Mouse (Mus musculus) R1 (cell line): ENCODE results near the gene Aldh16a1.

Experiments used
- DNase-seq: peaks from one replicate; pipeline ENCODE4 v3.0.0-alpha.2; 2018; ENCODE audit warnings: low read depth, low spot score

The Aldh16a1 gene

GRCm38 (mm10) chr7:45154096-45154992 lies at the start of gene Aldh16a1, which contains the start of gene Pih1d1:
TSS of gene Aldh16a1 (minus strand) at chr7:45154584.
TSS of gene Pih1d1 (plus strand) at chr7:45154303.
- DNase-seq, result peak; percentile 96

- DNase-seq, result no peak
Observed at GRCm38 (mm10) chr7:45202654-45203053, 48.3 kb upstream of the Aldh16a1 start.

DNA sequence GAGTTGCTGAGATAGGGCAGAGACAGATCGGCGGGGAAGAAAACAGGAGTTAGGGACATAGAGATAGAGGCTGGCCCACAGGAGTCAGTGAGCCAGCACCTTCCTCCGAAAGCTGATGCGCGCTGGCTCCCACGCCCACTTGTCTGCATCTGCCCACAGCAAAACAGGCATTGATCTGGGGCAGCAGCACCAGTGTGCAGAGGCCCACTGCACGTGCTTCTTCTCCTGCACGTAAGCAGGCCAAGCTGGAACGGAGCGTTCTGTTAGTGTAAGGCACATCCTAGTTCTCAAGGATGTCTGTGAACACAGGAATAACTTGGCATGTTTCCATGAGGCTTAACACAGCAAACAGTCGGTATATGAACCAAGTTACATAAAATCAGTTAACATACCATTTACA lies 44.6 kb upstream of the Aldh16a1 start:
- DNase-seq, result no peak

GRCm38 (mm10) chr7:45198435-45198834 lies 44.1 kb upstream of the Aldh16a1 start:
- DNase-seq, result peak; percentile 75

DNA sequence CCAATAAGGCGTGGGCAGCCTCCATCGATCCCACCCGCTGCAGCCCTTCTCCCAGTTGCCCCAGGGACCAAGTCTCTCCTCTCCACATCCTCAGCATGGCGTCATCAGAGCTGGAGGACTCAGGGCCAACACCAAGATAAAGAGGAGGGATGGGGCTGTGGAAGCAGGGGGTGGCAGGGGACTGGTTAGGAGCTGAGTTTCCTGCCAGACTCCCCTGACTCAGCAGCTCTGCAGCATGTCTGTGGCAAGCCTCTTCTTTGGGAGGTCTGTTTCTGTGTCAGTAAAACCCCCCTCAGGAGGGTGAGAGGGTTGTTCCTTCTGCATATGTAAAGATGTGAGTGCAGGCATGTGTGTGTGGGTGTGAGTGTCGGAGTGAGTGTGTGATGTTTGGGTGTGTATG lies 42.6 kb upstream of the Aldh16a1 start:
- no peak for DNase-seq

- no peak for DNase-seq
Observed at GRCm38 (mm10) chr7:45196176-45196535, 41.8 kb upstream of the Aldh16a1 start.

DNA sequence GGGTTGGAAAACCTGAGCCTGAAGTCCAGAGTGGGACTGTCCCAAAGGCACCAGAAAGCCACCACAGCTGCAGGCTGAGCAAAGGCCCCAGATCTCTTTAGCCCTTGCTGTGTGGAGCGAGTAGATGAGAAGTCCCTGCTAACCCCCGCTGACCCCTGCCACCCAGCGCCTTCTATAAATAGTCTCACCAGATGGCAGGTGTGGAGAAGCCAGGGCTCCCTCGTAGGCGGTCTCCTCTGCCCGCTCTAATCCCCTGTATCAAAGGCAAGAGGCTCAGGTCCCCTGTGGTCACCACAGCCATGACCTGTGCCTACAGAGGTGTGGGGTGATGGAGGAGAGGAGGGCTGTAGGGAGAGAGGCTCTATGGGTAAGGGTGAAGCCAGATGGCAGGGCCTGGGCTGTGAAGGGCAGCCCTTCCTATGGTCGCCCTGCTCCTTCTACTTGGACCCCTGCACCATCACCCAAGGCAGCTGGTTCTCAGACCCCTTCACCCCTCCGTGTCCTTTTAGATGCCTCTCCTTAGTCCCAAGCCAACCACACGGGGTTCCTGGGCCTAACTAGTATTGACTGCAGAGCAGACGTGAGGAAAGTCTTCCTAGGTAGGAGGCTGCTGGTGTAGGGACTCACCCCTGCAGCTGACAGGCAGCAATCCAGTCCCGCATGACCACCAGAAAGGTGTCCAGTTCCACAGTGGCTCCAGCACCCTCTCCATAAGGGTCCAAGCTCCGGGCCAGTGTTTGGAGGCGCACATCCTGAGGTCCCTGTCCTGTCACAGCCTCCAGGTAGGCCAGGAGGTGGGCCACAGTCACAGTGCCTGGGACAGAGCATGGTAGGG lies 41.2 kb upstream of the Aldh16a1 start:
- no peak for DNase-seq

DNA sequence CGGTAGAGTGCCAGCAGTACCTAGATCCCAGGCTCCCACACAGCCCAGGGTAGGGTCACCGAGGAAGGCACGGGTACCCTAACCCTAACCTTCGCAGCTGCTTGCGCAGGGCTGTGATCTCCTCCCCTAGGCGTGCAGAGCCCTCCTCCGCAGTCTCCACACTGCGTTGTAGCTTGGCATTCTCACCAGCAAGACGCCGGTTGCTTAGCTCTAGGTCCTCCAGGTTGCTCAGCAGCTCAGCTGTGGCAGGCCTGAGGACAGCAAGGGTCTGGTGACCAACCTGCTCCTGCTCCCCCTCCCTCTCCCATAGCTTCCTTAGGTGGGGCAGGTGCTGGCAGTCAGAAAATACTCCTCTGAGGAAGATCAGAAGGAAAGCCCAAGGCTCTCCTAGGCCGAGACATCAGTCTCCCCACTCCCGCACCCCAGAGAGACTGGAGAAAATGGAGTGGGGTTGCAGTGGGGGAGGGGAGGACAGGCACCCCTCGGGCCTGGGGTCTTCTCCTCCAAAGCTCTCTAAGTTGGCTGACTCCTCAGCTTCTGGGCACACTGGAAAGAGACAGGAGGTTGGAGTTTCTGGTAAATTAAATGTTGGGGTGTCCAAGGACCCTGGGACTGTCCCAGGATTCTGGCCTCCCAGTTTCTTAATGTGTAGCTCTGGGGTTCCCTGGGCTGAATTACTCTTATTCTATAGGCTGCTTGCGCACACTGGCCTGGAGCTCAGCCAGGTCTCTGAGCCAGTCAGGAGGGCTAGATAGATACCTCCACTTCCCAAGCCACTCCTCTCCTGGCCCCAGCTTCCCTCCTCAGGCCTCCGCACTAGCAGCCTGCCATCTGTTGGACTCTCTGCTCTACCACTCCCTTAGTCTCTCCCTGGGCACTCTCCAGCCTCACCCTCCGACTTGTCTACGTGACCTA lies 39.7 kb upstream of the Aldh16a1 start:
- DNase-seq, result no peak

DNA sequence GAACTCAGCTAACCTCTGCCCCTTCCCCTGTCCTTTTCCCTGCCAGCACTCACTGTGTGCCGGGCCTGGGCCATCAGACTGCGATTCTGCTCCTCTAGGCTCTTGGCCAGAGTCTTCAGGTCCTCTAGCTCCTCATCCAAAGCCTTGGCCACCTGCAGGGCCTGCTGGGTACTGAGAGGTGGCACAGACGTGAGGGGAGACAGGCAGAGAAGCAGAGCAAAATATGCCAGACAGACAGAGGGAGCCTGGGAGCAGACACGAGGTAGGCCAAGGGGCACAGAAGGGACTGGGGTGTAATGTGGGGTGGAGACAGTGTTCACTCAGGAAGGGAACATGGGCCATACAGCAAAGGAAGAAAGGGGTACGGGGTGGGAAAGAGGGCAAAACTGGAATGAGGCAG lies 39.0 kb upstream of the Aldh16a1 start:
- no peak for DNase-seq

DNA sequence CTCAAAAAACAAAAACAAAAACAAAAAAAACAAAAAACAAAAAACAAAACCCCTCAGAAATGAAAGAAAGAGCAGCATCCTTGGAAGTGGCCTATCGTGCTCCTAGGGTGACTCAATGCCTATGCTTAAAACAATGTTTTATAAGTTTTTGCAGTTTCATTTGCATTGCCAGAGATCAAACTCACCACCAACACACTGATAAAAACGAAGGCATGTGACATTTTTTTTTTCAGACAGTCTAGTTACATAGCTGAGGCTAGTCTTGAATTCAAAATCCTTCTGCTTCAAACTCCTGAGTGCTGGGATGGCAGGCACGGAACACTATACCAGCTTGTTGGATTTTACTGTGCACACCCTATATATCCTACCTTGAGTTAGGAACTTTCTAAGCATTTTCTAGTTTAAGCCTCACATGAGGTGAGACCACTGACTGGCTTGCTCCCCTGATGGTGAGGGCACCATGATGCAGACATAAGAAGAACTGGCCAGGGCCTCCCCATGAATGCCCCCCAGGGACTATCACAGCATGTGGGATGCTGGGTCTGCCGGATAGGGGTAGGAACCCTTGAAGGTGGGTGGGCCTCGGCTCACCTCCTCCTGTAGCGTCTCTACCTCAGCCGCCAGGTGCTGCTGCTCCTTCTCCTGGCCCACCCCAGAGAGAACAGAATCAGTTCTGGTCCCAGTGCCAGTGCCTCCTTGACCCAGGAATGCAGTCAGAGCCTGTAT lies 38.4 kb upstream of the Aldh16a1 start:
- no peak for DNase-seq

DNA sequence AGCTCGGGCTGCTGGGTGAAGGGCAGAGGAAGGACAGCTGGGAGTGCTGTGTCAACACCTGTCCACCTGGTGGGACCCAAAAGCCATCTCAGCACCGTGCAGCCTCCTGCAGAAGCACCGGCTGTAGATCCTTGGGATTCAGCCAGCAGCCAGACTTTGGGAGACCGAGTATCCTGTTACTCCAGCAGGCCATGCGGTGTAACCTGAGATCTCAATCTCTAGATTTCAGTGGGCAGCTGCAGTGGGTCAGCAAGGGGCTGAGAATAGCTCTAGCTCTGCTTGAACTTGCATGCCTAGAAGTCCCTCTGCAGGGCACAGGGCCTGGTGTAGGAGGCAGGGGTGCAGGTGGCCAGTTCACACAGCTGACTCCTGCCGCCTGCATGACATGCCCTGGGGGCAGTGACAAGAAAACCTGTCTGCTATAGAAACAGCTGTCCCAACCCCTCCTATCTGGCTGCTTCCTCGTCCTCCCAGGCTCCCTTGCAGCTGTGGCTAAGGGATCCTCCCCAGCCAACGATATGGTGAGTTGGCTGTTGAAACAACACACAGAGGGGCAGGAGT lies 37.5 kb upstream of the Aldh16a1 start:
- DNase-seq, result no peak

- no peak for DNase-seq
Observed at GRCm38 (mm10) chr7:45191161-45191560, 36.8 kb upstream of the Aldh16a1 start.

- no peak for DNase-seq
Observed at GRCm38 (mm10) chr7:45190186-45190585, 35.8 kb upstream of the Aldh16a1 start.

DNA sequence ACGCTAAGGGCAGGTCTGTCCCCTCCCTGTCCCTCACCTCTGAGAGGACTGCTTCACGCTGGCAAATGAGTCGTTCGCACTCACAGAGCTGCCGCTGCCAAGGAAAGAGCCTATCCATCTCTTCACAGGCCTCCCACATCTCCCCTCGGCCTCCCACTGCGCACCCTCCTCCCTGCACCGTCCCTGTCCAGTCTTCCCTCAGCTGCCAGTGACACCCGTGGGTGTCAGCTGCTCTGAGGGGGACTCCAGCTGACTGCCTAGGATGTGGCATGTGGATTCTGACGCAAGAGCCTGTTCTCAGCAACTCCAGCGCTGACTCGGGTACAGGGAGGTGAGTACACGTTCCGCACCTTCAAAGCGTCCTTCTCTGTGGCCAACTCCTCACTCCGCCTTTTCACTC lies 35.2 kb upstream of the Aldh16a1 start:
- DNase-seq, result no peak

DNA sequence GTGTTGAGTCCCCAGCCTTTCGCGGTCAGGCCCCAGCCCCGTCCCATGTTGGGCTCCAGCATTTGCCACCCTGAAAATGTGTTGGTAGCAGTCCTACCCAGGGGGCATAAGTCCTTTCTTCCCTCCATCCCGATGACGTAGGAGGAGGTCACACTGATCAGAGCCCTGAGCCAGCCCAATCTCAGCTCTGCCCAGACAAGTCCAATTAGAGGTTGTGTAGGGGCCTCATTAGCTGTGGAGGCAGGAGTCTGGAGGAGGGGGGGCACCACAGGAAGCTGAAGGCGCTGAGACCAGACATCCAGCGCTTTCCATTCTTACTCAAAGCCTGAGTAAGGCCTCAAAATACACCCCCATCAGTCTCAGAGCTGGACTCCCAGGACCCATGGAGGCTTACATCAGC lies 31.5 kb upstream of the Aldh16a1 start:
- no peak for DNase-seq

- DNase-seq, result no peak
Observed at GRCm38 (mm10) chr7:45183672-45184071, 29.3 kb upstream of the Aldh16a1 start.

- DNase-seq, result no peak
Observed at GRCm38 (mm10) chr7:45182606-45183005, 28.2 kb upstream of the Aldh16a1 start.

- peak; percentile 97 for DNase-seq
Observed at GRCm38 (mm10) chr7:45182199-45182601, 27.8 kb upstream of the Aldh16a1 start.

GRCm38 (mm10) chr7:45181540-45181939 lies 27.2 kb upstream of the Aldh16a1 start:
- peak; percentile 46 for DNase-seq

GRCm38 (mm10) chr7:45180896-45181477 lies 26.6 kb upstream of the Aldh16a1 start, which contains the start of gene Pth2:
TSS of gene Pth2 (plus strand) at chr7:45180995.
- no peak for DNase-seq
